Mouse (Mus musculus): ENCODE data around the gene Vmn2r63.
"Not testable (repeated sequence)": the region's sequence is repeated elsewhere in the genome, so short reads cannot be mapped to it uniquely, and the experiment has no call there.

DNA sequence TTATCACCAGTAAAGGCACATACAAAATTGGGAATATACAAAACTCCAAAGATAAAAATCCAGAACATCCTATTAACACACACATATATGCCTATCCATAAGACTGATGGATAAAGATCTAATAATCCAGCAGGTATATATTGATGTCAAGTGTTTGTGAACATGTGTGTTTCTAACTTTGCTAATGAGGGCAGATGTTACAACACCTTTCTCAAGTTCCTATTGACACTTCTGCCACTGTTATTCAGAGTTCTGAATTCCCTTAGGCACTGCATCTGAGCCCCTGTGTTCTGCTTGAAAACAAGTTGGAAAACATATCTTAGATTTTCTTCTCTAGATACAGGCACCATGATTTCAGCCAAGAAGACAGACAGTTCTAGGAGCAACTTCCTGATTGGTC lies at the start of gene Vmn2r63:
- not testable (repeated sequence) for TF ChIP-seq USF1 (IDR thresholded peaks at IDR 0.05; ENCODE audit: low read depth); POLR2A (IDR thresholded peaks at IDR 0.05; ENCODE audit: insufficient read length, low read depth); TCF12 (IDR thresholded peaks at IDR 0.05; ENCODE audit: insufficient read depth, poor library complexity, severe bottlenecking); REST (IDR thresholded peaks at IDR 0.05; ENCODE audit: insufficient read depth, insufficient read length)
